ENCODE assay signal across 25 mouse cellular contexts in the genomic region with DNA sequence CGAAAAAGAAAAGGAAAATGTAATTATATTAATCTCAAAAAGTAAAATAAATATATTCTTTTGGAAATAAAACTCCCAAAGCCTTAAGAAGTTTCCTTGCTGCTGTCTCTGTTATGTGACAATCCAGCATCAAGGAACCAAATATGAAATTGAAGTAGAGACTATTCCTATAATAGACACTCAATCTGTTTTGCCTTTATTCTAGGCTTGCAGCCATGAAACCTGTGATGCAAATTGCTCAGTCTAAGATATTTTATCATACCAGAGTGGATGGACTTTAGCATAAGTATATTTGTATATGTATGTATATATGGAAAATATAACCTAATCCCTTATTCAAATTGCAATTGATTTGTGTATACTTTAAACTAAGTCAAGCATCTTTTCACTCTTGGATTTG.
"Had no signal": no experiment of that assay in that cellular context is flagged by ENCODE, and none has a peak within 500 bp of the region (broad histone marks: within the 10 kb centered on the region; RNA-seq: fewer than 3 reads in every experiment).

No protein-coding gene starts in this region.

- H3K27ac ChIP-seq: heart, adult 2 months; heart, embryonic 13.5 days; heart, embryonic 15.5 days; hindbrain, embryonic 10.5 days; hindbrain, embryonic 12.5 days; hindbrain, embryonic 14.5 days; intestine, embryonic 15.5 days; kidney, embryonic 15.5 days; kidney, postnatal 0 days; limb, embryonic 13.5 days; limb, embryonic 15.5 days; liver, embryonic 12.5 days; liver, embryonic 14.5 days had no signal

- H3K27me3 ChIP-seq: heart, embryonic 13.5 days; heart, embryonic 15.5 days; hindbrain, embryonic 12.5 days; intestine, embryonic 15.5 days; kidney, embryonic 15.5 days; limb, embryonic 13.5 days; limb, embryonic 15.5 days; liver, embryonic 12.5 days had no signal

- H3K4me3 ChIP-seq: heart, adult 2 months; heart, embryonic 13.5 days; heart, embryonic 15.5 days; hindbrain, embryonic 10.5 days; hindbrain, embryonic 12.5 days; intestine, embryonic 15.5 days; kidney, embryonic 15.5 days; limb, embryonic 13.5 days; limb, embryonic 15.5 days; liver, embryonic 12.5 days had no signal

- H3K4me1 ChIP-seq: heart, embryonic 13.5 days; heart, embryonic 15.5 days; hindbrain, embryonic 10.5 days; hindbrain, embryonic 12.5 days; intestine, embryonic 15.5 days; kidney, embryonic 15.5 days; limb, embryonic 13.5 days; limb, embryonic 15.5 days; liver, embryonic 12.5 days had no signal

- H3K36me3 ChIP-seq: heart, embryonic 13.5 days; heart, embryonic 15.5 days; hindbrain, embryonic 10.5 days; hindbrain, embryonic 12.5 days; intestine, embryonic 15.5 days; kidney, embryonic 15.5 days; limb, embryonic 13.5 days; limb, embryonic 15.5 days; liver, embryonic 12.5 days had no signal

- DNase-seq: gastrocnemius, postnatal 14 days; gastrocnemius, postnatal 36 days; heart, adult 11 months; heart, adult 2 months; heart, postnatal 14 days; heart, postnatal 36 days; kidney, adult 18-20 months; kidney, adult 9 months; kidney, postnatal 14 days; kidney, postnatal 36 days; layer of hippocampus, adult 9-11 months; layer of hippocampus, postnatal 36 days; left cerebral cortex, postnatal 4 days had no signal
